Mouse (Mus musculus) cerebellum, postnatal 4 days (tissue): Measurements from ENCODE around the gene Usp2.

ENCODE experiments used
- DNase-seq, 2 experiments: peaks; one replicate each; pipeline ENCODE4 v3.0.0; 2022; ENCODE audit warnings: low spot score in 2 of 2, mixed read lengths in 1 of 2

Usp2 gene

DNA sequence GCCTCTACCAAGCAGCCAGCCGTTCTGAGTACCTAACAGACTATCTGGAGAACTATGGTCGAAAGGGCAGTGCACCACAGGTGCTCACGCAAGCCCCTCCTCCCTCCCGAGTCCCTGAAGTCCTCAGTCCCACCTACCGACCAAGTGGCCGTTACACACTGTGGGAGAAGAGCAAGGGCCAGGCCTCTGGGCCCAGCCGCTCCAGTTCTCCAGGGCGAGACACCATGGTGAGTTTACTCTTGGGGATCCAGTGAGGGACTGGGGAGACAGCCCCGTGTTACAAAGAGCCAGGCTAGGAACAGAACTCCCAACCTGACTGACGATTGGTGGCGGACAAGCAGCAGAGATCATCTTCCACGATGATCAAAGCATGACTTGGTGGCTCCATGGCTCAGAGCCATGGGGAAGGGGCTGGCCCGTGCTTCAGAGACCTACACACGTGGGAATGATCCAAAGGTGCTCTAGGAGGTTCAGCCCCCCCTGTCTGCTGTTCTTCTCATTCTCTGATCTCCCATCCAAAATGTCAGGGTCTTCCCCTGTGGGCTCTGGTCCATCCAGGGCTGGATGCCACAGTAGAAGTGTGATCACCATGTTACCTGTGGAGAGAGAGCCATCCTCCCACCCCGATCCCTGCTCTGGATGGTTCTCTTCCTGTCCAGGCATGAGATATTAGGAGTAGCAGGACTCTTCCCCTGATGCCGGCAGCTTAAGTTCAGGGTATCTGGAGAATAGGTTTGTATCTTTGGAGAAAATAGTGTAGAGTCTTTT lies 9.4 kb downstream of the Usp2 start:
- DNase-seq: no peak

DNA sequence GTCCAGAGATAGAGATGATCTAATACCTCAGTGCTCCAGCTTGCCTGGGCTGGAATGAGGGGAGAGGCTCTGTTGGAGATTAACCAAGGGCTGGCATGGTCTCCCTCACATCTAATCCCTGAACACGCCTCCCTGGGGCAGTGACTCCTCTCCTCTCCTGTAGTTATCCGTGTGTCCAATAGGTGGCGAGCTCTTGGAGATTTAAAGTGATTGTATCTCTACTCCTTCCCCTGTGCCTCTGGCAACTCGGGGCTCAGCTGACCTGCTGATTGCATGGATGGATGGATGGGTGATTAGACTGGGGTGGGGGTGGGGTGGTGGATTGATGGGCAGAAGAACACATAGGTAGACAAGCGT lies 9.9 kb downstream of the Usp2 start:
- peak in 1 of 2 experiments; percentile 53 for DNase-seq

DNA sequence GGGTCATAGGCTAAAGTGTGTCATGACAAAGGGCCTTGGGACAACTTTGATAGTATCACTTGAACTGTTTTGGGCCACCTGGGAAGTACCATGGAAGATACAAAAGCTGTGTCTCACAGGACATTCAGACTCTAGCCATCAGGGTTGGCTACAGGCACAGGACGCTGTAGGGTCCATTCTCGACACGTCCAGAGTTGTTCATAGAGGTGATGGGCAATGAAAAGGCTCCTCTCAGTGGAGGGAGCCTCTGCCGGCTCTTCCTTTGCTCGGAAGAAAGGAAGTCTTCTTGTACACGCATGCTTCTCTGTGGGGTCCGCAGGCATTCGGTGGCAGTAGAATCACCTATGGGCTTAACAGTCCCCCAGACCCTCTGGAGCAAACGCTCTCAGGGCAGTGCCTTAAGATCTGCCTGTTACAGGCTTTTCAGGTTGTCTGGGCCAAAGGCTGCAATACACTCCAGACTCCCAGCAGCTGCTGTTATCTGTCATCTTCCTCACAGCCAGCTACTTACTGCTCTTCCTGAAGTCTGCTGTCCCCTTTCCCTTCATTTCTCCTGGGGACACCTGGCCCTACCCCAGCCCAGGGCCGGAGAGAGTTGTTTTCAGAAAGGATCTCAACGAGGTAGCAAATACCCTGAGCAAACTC lies 10.6 kb downstream of the Usp2 start:
- no peak for DNase-seq

DNA sequence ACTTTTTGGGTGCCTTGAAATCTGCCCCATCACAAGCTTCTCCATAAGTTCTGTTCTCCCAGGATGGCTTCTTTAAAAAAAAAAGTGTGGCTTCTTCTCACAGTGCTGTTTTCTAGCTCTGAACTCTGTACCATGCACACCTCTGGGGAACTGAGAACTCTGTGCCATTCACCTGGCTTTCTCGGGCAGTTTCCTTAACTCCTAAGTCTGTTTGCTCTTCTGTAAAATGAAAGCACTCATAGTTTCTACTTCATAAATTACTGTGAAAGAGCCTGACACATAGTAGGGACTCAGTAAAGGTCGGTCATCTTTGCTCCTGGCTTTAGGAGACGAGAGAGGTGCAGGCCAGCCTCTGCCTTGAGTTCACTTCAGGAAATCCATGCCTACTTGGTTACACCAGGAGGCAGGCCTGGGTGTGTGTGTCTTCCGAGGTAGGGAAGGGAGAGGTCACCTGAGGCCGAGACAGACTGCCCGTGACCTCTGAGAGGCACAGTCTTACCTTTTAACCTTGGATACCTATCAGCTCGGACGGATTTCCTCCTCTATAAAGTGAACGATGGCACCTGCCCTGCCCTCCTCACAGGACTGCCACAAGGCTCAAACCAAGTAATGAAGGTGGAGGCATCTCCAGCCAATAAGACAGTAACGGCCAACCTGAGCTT lies 11.4 kb downstream of the Usp2 start:
- DNase-seq: no peak

DNA sequence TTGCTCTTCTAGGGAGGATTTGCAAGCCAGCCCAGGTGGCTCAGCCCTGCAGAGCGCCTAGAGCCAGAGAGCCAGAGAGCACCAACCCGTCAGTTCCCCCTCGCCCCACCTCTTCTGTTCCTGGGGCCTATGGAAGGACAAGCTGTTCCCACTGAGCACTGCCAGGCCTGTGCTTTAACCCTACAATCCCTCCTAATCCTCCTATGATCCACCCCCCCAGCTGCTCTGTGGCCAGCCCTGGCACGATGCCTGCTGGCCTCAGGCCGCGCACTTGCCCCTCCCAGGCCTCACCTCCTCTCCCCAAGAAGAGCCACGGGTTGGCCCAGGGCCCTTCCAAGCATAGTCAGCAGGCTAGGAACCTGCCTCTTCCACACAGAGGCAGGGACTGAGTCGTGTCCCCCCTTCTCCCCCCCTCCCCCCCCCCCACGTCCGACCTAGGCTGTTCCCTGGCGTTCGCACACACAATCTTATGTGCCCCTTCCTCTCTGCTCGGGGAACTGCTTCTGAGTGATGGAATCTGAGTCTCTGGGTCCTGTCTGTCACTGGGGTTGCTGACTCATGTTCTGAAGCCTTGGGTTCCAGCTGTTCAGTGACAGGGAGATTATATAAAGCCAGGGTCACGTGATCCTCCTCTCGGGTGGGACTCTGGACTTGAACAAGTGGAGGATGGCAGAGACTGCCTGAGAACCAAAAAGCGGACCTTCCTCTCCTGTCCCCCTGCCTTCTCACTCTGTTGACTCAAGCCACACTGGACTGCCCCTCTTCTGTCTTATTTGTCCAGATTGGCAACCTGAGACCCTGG lies 12.3 kb downstream of the Usp2 start:
- DNase-seq: peak; percentile 54 to 74

DNA sequence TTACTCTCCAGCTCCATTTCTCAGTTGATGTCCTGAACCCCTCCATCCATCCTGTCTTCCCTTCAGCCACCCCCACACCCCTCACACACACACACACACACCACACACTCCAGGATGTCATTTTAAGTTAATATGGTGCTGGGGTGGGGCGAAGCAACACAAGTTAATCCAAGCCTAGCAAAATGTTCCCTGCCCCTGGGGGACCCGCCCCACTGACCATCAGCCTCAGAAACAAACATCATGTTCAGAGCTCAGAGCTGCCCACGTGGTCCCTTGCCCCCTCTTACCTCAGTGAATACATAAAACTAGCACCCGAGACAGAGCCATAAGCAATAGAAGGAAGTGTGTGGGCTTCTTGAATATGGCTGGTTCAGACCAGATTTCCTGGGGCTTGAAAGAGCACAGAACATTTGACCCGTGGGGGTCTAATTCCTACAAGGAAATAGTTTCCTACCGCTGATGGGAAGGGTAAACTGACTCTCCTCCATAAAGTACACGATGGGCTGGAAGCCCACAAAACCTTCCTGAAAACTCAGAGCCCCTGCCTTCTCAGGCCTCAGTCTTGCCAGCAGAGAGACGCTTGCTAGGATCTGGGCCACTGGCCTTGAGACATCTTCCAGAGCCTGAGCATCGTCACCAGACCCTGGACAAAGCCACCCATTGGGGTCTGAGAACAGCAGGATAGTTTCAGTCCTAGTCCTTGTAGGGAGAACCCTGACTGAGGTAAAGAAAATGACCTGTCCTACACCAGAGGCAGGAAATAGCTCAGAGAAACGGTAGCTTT lies 13.4 kb downstream of the Usp2 start:
- DNase-seq: no peak

DNA sequence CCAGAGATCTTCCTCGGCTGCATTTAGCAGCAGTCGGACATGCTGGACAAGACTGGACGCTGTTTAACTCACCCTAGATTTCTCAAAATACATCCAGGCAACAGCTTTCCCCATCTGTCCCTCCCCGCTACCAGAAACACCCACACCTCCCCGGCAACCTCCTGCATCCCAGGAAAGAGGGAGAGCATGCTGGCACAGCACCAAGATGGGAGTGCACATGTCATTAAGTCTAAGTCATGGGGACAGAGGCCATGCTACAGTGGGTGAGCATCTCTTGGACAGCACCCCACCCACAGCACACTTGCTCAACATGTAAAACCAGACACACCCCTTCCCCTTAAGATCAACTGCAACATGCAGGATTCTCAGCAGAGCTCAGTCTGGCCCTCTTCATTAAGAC lies 14.1 kb downstream of the Usp2 start:
- DNase-seq: no peak

DNA sequence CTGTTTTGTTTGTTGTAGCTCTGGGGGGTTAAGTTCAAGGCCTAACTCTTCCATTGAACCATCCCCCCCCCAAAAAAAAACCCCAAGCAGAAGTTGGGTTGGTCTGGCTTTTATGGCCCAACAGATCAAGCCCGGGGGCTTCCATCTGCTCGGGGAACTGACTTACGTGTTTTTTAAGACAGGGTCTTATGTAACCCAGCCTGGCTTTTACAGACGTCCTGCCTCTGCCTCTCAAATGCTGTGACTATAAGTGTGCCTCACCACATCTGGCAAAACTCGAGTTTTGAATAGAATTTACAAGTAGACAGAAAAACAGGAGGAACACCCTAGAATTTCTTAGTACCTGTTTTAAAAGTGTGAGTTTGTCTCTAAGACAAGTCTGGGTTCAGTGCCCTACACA lies 14.8 kb downstream of the Usp2 start:
- no peak for DNase-seq

DNA sequence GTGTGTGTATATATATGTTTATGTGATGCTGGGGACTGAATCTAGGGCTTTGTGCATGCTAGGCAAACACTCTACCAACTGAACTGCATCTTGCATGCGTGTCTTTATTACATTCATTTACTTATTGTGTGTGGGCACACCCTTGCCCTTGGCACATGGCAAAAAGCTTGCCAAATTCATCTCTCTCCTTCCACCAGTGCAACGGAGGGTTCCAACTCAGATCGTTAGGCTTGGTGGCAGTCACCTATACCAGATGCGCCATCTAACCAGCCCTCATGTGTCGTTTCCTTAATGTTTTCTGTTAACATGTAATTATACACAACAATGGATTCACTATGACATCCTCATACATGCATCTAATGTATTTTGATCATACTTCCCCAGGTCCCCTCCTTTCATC lies 15.4 kb downstream of the Usp2 start:
- DNase-seq: no peak

DNA sequence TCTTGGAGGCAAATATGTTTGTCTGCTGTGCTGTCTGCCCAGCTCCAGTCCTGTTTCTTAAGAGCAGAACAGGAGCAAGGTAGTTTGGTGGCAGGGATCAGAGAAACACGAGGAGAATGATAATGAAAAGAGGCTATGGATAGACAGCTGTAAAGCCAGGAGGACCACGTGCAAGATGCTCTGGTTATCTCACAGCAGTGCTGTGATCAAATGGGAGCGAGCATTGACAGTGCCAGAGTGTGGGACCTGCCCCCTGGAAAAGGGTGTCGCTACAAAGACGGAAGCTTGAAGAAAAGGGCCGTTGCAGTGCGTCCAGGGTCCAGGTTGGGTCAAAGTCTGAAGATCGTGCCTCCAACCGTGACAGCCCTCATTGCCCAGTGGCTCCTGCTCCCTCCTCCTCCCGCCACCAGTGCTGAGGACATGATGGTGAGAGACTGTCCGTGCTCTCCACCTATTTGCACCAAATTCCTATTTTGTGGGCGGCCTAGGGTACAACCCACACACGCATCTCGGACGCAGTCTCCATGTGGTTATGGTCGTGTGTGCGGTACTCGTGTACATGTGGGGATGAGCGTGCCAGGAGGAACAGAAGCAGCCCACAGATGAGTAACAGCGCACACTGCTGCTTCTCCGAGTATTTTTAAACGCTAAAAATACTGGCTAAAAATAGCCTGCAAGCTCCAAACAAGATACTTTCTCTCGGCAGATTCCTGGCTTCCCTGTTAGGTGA lies 16.7 kb downstream of the Usp2 start:
- DNase-seq: no peak

DNA sequence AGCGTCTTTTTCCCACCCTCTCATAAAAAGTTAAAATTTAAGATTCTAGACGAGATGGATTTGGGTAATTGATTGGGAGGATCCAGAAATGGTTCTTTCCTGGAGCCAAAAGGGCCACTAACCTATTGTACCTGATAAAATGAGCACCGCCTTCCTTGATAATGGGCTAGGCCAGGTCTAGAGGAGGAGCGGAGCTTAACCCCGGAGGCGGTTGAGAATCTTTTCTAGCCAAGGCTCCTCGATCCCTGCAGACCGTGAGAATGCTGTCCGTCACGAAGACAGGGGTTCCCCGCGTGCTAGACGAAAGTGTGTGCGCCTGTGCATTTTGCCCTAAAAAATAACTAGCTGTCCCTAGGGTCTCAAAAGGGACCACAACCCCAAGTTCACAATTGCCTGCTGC lies 17.4 kb downstream of the Usp2 start:
- no peak for DNase-seq

DNA sequence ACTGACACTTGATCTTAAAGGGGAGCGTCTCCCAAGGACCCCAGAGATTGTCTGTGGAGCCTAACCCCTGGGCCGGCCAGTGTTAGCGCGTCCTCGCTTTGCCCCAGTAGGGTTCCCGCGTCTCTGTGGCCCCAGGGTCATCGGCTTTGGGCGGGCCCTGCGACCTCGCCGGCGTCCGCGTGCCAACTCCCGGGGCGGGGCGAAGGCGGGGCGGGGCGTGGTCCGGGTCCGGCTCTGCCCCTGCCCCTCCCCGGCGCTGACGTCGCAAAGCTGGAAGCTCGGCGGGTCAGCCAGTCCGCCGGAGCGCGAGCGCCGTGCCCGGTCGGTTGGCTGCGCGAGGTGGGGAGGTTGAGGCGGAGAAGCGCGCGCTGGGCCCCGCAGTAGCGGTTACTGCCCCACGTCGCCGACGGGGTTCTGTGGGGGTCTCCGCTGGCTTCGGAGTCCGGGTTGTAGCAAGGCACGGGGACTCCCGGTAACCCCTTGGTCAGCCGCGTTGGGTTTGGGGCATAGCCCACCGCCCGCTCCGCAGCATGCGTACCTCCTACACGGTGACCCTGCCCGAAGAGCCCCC lies 17.9 kb downstream of the Usp2 start:
- DNase-seq: peak; percentile 72 to 77

DNA sequence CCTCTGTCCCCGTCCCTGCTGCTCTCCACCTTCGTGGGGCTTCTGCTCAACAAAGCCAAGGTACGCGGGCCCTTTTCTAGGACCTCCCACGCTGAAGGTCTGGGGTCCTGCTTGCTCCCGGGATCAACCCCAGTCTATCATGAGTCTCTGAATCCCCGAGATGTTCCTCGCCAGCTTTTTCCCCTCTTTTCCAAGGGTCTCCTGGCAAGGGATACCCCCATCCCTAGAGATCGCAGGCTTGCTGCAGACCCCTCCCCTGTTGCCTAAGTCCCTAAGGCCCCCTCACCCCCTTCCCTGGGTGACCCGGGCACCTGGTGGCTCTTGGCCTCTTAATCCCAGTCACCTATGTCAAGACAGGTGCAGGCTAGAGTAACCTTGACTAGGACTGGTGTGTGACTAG lies 18.5 kb downstream of the Usp2 start:
- no peak for DNase-seq

DNA sequence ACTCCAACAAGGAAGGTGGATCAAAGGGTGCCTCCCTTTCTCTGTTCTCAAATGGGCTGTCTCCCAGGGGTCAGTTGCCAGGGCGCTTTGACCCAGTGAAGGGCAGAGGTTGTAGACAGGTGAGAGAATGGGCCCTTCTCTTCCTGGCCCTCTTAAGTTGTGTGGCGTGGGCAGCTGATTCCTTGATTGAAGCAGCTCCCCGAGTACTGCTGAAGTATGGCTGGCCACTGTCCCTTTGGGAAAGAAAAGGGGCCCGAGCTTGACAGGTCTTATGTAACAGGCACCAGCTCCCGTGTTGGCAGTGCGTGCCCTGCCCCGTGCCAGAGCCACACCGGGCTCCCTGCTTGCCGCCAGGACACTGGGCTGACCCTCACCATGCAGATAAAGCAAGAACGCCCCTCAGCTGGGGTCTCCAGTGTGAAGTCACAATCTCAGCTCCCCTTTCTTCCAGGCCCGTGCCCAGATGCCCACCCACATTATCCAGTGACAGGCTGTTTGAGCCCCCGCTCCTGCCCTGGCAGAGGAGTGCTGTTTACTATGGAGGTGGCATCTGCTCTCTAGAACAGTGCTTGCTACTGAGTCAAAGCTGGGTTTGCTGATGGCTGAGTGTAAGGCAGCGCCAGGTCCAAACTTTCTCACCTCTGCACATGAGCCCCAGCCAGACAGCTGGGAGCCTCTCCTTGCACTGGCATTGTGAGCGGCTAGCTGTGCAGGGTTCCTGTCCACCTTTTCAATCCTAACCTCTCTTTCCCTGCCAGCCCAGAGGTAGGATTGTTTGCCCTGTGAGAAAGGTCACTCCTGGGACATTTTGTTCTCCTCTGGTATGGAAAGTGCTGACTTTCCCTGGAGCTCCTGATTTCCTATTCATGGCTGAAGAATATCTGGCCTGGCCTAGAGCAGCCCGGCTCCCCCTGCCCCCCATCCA lies 19.2 kb downstream of the Usp2 start:
- DNase-seq: no peak

DNA sequence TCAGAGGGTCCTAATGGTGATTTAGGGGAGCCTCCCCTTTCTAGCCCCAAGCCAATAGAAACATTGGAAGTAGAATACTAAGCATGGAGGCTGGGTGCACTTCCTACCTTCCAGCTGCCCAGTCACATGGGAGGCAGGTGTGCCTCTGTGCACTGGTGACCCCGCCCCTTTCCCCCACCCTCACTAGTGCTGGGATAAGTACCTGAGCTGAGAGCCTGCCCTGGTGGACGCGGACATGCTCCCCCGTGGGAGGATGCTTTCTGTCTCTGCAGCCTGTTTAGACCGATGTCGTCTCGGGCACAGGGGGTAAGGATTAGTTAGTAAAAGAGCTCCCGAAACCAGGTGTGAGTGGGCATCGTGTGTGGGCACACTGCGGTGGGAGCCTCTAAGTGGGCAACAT lies 20.1 kb downstream of the Usp2 start:
- no peak for DNase-seq

DNA sequence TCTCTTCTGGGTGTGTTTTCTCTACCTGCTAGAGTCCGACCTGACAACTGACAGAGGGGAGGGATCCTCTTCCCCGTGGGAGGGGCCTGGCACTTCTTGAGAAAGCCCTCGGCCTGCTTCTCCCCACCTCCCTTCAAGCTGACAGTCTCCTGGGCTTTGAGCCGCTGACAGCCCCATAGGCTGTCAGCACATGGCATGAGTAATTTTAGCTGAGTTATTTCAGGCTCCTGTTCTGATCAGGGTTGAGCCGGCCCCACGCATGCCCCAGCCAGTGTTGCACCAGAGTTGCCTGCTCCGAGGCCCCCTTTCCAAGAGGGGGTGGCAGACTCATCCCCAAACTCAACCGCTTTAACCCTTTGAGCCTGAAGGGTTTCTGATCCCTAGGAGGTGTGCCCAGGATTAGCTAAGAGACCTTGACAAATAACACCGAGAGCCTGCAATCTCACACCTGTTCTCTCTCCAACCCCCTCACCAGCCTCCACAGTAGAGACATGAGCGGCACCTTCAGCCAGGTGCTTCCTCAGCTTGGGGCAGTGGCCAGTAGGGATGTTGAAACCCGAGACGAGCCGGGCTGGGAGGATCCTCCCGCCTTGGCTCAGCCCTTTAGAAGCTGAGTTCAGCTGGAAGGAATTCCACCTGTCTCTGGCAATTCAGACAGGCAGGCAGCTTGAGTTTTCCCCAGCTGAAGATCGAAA lies 21.1 kb downstream of the Usp2 start:
- no peak for DNase-seq

DNA sequence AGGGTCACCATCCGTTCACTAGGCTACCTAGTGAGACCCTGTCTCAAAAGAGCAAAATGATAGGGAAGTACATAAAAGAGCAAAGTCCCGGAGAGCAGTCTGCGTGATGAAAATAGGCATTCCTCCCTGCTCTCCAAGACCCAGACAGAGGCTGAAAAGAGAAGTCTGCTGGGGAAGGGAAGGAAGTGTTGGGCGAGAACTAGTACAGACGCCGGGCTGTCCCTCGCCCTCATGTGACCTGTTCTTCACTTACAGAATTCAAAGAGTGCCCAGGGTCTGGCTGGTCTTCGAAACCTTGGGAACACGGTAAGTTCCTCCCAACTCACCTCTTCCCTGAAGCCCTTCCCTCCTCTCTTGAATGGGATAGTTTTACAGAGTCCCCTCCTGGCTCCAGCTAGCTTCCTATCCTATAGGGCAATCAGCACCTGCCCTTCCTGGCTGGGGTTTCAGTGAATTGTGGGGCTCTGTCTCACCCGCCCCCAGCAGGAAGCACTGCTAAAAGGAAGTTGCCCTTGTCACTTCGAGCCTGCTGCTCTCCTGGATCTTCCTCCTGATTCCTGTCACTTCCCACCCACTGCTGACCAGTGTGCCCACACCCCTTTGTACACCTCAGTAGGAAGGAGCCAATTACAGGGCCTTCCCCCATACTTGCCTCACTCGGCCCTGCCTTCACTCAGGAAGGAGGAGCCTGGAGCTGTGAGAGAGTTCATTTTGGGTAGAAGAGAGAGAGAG lies 22.2 kb downstream of the Usp2 start:
- DNase-seq: no peak
